Mouse (Mus musculus): ENCODE measurements around the gene Dpm3.

GRCm38 (mm10) chr3:89233562-89234110, 25.5 kb upstream of the Dpm3 start:
- peak; percentile 45; the same call in 1 of the 2 replicates for TF ChIP-seq CTCF (IDR thresholded peaks at IDR 0.05; ENCODE audit: extremely low read depth, insufficient read length, insufficient replicate concordance, low read depth, low read length)
- TF ChIP-seq POLR2A (IDR thresholded peaks at IDR 0.05; ENCODE audit: low read depth, low read length) = no peak

Measured in small intestine, adult 2 months (tissue).